Mouse (Mus musculus): Measurements from ENCODE around the gene Spns2. TPM values are rescaled to one million over a fixed set of nuclear protein-coding genes. Genes with fewer than 3 reads are reported as not detected.
"Not testable (repeated sequence)": the region's sequence is repeated elsewhere in the genome, so short reads cannot be mapped to it uniquely, and the experiment has no call there.

Spns2 gene
- total and polyA plus RNA-seq, 2 experiments from 2014 or later = 7.0 to 66.0 TPM

- WGBS = 74% methylated on average over 11 of the region's 11 CpGs
- ATAC-seq (no peak; the same call in 1 of the 2 replicates), DNase-seq (ENCODE audit: low spot score) (no peak)
- TF ChIP-seq CTCF (IDR thresholded peaks at IDR 0.05; ENCODE audit: low read depth) = peak; percentile 16; the same call in 1 of the 2 replicates
- Histone ChIP-seq H3K36me3 (ENCODE audit: insufficient read depth, low read length) (no peaks in the 10 kb centered on the region), H3K4me3 (ENCODE audit: low read length) (no peak within 1 kb of the TSS), H3K4me2 (ENCODE audit: low read depth, low read length) (no peak within 1 kb of the TSS), H3K9me3 (ENCODE audit: low read length) (no peaks in the 10 kb centered on the region), H3K27me3 (ENCODE audit: insufficient read depth, low read length) (no peaks in the 10 kb centered on the region), H3K4me1 (ENCODE audit: insufficient read depth, low read length) (peaks cover 2% of the 10 kb centered on the region), H3K9ac (replicated peaks; ENCODE audit: low read length) (no peak within 1 kb of the TSS), H3K27ac (no peak within 1 kb of the TSS)
Measured at GRCm38 (mm10) chr11:72434963-72435693, 54.6 kb downstream of the Spns2 start, which contains the start of gene Ggt6. Gene Ggt6, plus strand, starts transcription at chr11:72435526.

GRCm38 (mm10) chr11:72430311-72431068 is 59.2 kb downstream of the Spns2 start:
- not testable (repeated sequence) for H3K36me3 ChIP-seq (ENCODE audit: insufficient read depth, low read length); H3K9me3 ChIP-seq (ENCODE audit: low read length); H3K4me2 ChIP-seq (ENCODE audit: low read depth, low read length); ATAC-seq; H3K27ac ChIP-seq; H3K4me3 ChIP-seq (ENCODE audit: low read length); H3K27me3 ChIP-seq (ENCODE audit: insufficient read depth, low read length); DNase-seq (ENCODE audit: low spot score); H3K9ac ChIP-seq (replicated peaks; ENCODE audit: low read length); H3K4me1 ChIP-seq (ENCODE audit: insufficient read depth, low read length)
- 57% methylated on average over 9 of the region's 9 CpGs for WGBS

GRCm38 (mm10) chr11:72429288-72429690 is 60.4 kb downstream of the Spns2 start:
- no peak overlapping the region for H3K9ac ChIP-seq (replicated peaks; ENCODE audit: low read length)
- no peaks in the 10 kb centered on the region for H3K4me1 ChIP-seq (ENCODE audit: insufficient read depth, low read length)
- DNase-seq (ENCODE audit: low spot score) (peak; percentile 82), ATAC-seq (peak; percentile 56)
- WGBS = 41% methylated on average over 7 of the region's 7 CpGs
- H3K4me3 ChIP-seq (ENCODE audit: low read length) = no peak overlapping the region
- H3K4me2 ChIP-seq (ENCODE audit: low read depth, low read length) = 0 out of 2 replicates have a peak overlapping the region, but pooled peaks have one; percentile 10
- H3K27ac ChIP-seq = no peak overlapping the region
- no peaks in the 10 kb centered on the region for H3K9me3 ChIP-seq (ENCODE audit: low read length)
- no peaks in the 10 kb centered on the region for H3K27me3 ChIP-seq (ENCODE audit: insufficient read depth, low read length)
- peak; percentile 90 for TF ChIP-seq CTCF (IDR thresholded peaks at IDR 0.05; ENCODE audit: low read depth)
- H3K36me3 ChIP-seq (ENCODE audit: insufficient read depth, low read length) = no peaks in the 10 kb centered on the region

GRCm38 (mm10) chr11:72428694-72429093 is 61.0 kb downstream of the Spns2 start:
- no peaks in the 10 kb centered on the region for H3K9me3 ChIP-seq (ENCODE audit: low read length)

GRCm38 (mm10) chr11:72426884-72427283 is 62.8 kb downstream of the Spns2 start:
- no peak overlapping the region for H3K27ac ChIP-seq

More at GRCm38 (mm10) chr11:72428694-72429093, 61.0 kb downstream of the Spns2 start:
- no peak overlapping the region for H3K4me3 ChIP-seq (ENCODE audit: low read length)
- H3K9ac ChIP-seq (replicated peaks; ENCODE audit: low read length) = no peak overlapping the region
- no peaks in the 10 kb centered on the region for H3K27me3 ChIP-seq (ENCODE audit: insufficient read depth, low read length)
- H3K4me2 ChIP-seq (ENCODE audit: low read depth, low read length) = no peak overlapping the region
- H3K36me3 ChIP-seq (ENCODE audit: insufficient read depth, low read length) = no peaks in the 10 kb centered on the region
- DNase-seq (ENCODE audit: low spot score) (peak; percentile 83), ATAC-seq (0 out of 2 replicates have a peak, but pooled peaks have one; percentile 35)
- 3% methylated on average over 5 of the region's 5 CpGs for WGBS
- no peak overlapping the region for H3K27ac ChIP-seq
- no peaks in the 10 kb centered on the region for H3K4me1 ChIP-seq (ENCODE audit: insufficient read depth, low read length)
- peak; percentile 66 for TF ChIP-seq CTCF (IDR thresholded peaks at IDR 0.05; ENCODE audit: low read depth)

GRCm38 (mm10) chr11:72425201-72425600 is 64.5 kb downstream of the Spns2 start:
- ATAC-seq (no peak), DNase-seq (ENCODE audit: low spot score) (no peak)
- H3K4me3 ChIP-seq (ENCODE audit: low read length) = no peak overlapping the region
- TF ChIP-seq CTCF (IDR thresholded peaks at IDR 0.05; ENCODE audit: low read depth) = no peak
- H3K4me2 ChIP-seq (ENCODE audit: low read depth, low read length) = no peak overlapping the region
- no peak overlapping the region for H3K9ac ChIP-seq (replicated peaks; ENCODE audit: low read length)
- no peaks in the 10 kb centered on the region for H3K4me1 ChIP-seq (ENCODE audit: insufficient read depth, low read length)
- H3K27me3 ChIP-seq (ENCODE audit: insufficient read depth, low read length) = no peaks in the 10 kb centered on the region
- no peaks in the 10 kb centered on the region for H3K36me3 ChIP-seq (ENCODE audit: insufficient read depth, low read length)
- H3K27ac ChIP-seq = no peak overlapping the region
- no peaks in the 10 kb centered on the region for H3K9me3 ChIP-seq (ENCODE audit: low read length)

More at GRCm38 (mm10) chr11:72426884-72427283, 62.8 kb downstream of the Spns2 start:
- no peak overlapping the region for H3K4me2 ChIP-seq (ENCODE audit: low read depth, low read length)
- H3K36me3 ChIP-seq (ENCODE audit: insufficient read depth, low read length) = no peaks in the 10 kb centered on the region
- H3K9ac ChIP-seq (replicated peaks; ENCODE audit: low read length) = no peak overlapping the region
- ATAC-seq (no peak), DNase-seq (ENCODE audit: low spot score) (no peak)
- H3K27me3 ChIP-seq (ENCODE audit: insufficient read depth, low read length) = no peaks in the 10 kb centered on the region
- TF ChIP-seq CTCF (IDR thresholded peaks at IDR 0.05; ENCODE audit: low read depth) = peak; percentile 52
- H3K9me3 ChIP-seq (ENCODE audit: low read length) = no peaks in the 10 kb centered on the region
- no peak overlapping the region for H3K4me3 ChIP-seq (ENCODE audit: low read length)
- no peaks in the 10 kb centered on the region for H3K4me1 ChIP-seq (ENCODE audit: insufficient read depth, low read length)
